Mouse (Mus musculus): ENCODE results near the gene S1pr5. TPM values are rescaled to one million over a fixed set of nuclear protein-coding genes. Genes with fewer than 3 reads are reported as not detected.

Gene S1pr5
- polyA plus RNA-seq, 1 experiment from 2014 or later = 0.08 TPM

GRCm38 (mm10) chr9:21243826-21244427, 4.3 kb downstream of the S1pr5 start:
- Histone ChIP-seq H3K27ac (ENCODE audit: low read depth) (no peak overlapping the region), H3K4me2 (ENCODE audit: low read depth, low read length) (peak overlapping the region; percentile 76), H3K4me1 (ENCODE audit: insufficient read depth) (peaks cover 30% of the 10 kb centered on the region), H3K4me3 (ENCODE audit: low read depth, low read length) (peak overlapping the region; percentile 53), H3K36me3 (replicated peaks; ENCODE audit: insufficient read depth, low read length) (no peaks in the 10 kb centered on the region), H3K9me3 (ENCODE audit: low read length) (no peaks in the 10 kb centered on the region), H3K9ac (replicated peaks) (no peak overlapping the region), H3K27me3 (ENCODE audit: insufficient read depth, low read length) (peaks cover 56% of the 10 kb centered on the region)
- 14% methylated on average over 42 of the region's 42 CpGs for WGBS (ENCODE audit: insufficient replicate concordance)
- TF ChIP-seq EP300 (IDR thresholded peaks at IDR 0.05; ENCODE audit: low read depth) = no peak
- ATAC-seq = no peak
- no peak for DNase-seq

- ATAC-seq (no peak), DNase-seq (peak; percentile 91)
- H3K27me3 ChIP-seq (ENCODE audit: insufficient read depth, low read length) = peaks cover 37% of the 10 kb centered on the region
- H3K4me1 ChIP-seq (ENCODE audit: insufficient read depth) = peaks cover 33% of the 10 kb centered on the region
- 0 out of 2 replicates have a peak, but pooled peaks cover 3% of the 10 kb centered on the region for H3K36me3 ChIP-seq (replicated peaks; ENCODE audit: insufficient read depth, low read length)
- H3K4me2 ChIP-seq (ENCODE audit: low read depth, low read length) = no peak overlapping the region
- H3K27ac ChIP-seq (ENCODE audit: low read depth) = no peak overlapping the region
- no peaks in the 10 kb centered on the region for H3K9me3 ChIP-seq (ENCODE audit: low read length)
- TF ChIP-seq EP300 (IDR thresholded peaks at IDR 0.05; ENCODE audit: low read depth) (no peak), CTCF (IDR thresholded peaks at IDR 0.05; ENCODE audit: low read depth) (peak; percentile 100)
- no peak overlapping the region for H3K9ac ChIP-seq (replicated peaks)
- H3K4me3 ChIP-seq (ENCODE audit: low read depth, low read length) = no peak overlapping the region
- 6% methylated on average over 11 of the region's 11 CpGs for whole genome bisulfite sequencing (ENCODE audit: insufficient replicate concordance)
Measured at GRCm38 (mm10) chr9:21241343-21241742, 6.9 kb downstream of the S1pr5 start.

DNA sequence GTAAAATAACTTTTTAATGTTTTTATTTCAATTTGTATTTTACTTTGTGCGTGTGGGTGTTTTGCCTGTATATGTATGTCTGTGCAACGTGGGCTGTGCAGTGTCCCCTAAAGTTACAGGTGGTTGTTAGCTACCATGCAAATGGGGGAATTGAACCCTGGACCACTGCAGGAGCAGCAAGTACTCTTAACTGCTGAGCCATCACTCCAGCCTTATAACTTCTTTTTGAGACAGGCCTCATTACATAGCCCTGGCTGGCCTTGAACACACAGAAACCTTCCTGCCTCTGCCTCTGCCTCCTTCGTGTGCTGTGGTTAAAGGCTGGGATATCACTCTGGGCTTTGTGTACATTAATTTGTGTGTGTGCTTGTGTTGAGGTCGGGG, 8.8 kb downstream of the S1pr5 start:
- DNase-seq (no peak), ATAC-seq (no peak)
- Histone ChIP-seq H3K4me1 (ENCODE audit: insufficient read depth) (peaks cover 34% of the 10 kb centered on the region), H3K9ac (replicated peaks) (peak overlapping the region; percentile 94), H3K4me3 (ENCODE audit: low read depth, low read length) (peak overlapping the region; percentile 86), H3K9me3 (ENCODE audit: low read length) (no peaks in the 10 kb centered on the region), H3K36me3 (replicated peaks; ENCODE audit: insufficient read depth, low read length) (0 out of 2 replicates have a peak, but pooled peaks cover 7% of the 10 kb centered on the region), H3K27me3 (ENCODE audit: insufficient read depth, low read length) (peaks cover 20% of the 10 kb centered on the region), H3K4me2 (ENCODE audit: low read depth, low read length) (peak overlapping the region; percentile 77), H3K27ac (ENCODE audit: low read depth) (peak overlapping the region; percentile 97)
- TF ChIP-seq CTCF (IDR thresholded peaks at IDR 0.05; ENCODE audit: low read depth) (no peak), EP300 (IDR thresholded peaks at IDR 0.05; ENCODE audit: low read depth) (no peak)
- WGBS (ENCODE audit: insufficient replicate concordance) = 23% methylated on average over 4 of the region's 4 CpGs

GRCm38 (mm10) chr9:21238733-21239464, 9.3 kb downstream of the S1pr5 start, which contains the start of gene Keap1:
Gene Keap1, minus strand, starts transcription at chr9:21239361.
- Histone ChIP-seq H3K4me2 (ENCODE audit: low read depth, low read length) (peak within 1 kb of the TSS; percentile 77), H3K4me1 (ENCODE audit: insufficient read depth) (peaks cover 30% of the 10 kb centered on the region), H3K9me3 (ENCODE audit: low read length) (no peaks in the 10 kb centered on the region), H3K27me3 (ENCODE audit: insufficient read depth, low read length) (peaks cover 14% of the 10 kb centered on the region), H3K4me3 (ENCODE audit: low read depth, low read length) (peak within 1 kb of the TSS; percentile 86), H3K9ac (replicated peaks) (peak within 1 kb of the TSS; percentile 94), H3K36me3 (replicated peaks; ENCODE audit: insufficient read depth, low read length) (peaks cover 7% of the 10 kb centered on the region; the same call in 1 of the 2 replicates), H3K27ac (ENCODE audit: low read depth) (peak within 1 kb of the TSS; percentile 97)
- TF ChIP-seq CTCF (IDR thresholded peaks at IDR 0.05; ENCODE audit: low read depth) = no peak; the same call in 1 of the 2 replicates
- no peak for TF ChIP-seq EP300 (IDR thresholded peaks at IDR 0.05; ENCODE audit: low read depth)
- DNase-seq (peak; percentile 89), ATAC-seq (peak; percentile 89)
- WGBS (ENCODE audit: insufficient replicate concordance) = 4% methylated on average over 60 of the region's 90 CpGs

- Histone ChIP-seq H3K4me3 (ENCODE audit: low read depth, low read length) (peak overlapping the region; percentile 86), H3K9me3 (ENCODE audit: low read length) (no peaks in the 10 kb centered on the region), H3K9ac (replicated peaks) (peak overlapping the region; percentile 94), H3K27me3 (ENCODE audit: insufficient read depth, low read length) (peaks cover 7% of the 10 kb centered on the region), H3K4me2 (ENCODE audit: low read depth, low read length) (peak overlapping the region; percentile 77), H3K27ac (ENCODE audit: low read depth) (peak overlapping the region; percentile 97), H3K4me1 (ENCODE audit: insufficient read depth) (peaks cover 30% of the 10 kb centered on the region), H3K36me3 (replicated peaks; ENCODE audit: insufficient read depth, low read length) (peaks cover 14% of the 10 kb centered on the region)
- under 1% methylated on average over 27 of the region's 31 CpGs for WGBS (ENCODE audit: insufficient replicate concordance)
- ATAC-seq (peak; percentile 3), DNase-seq (no peak)
- TF ChIP-seq CTCF (IDR thresholded peaks at IDR 0.05; ENCODE audit: low read depth) (no peak), EP300 (IDR thresholded peaks at IDR 0.05; ENCODE audit: low read depth) (no peak)
Measured at GRCm38 (mm10) chr9:21238004-21238732, 10.1 kb downstream of the S1pr5 start.

Measured in liver, postnatal 0 days (tissue).